Mouse (Mus musculus) skeletal muscle tissue, postnatal 0 days (tissue): ENCODE measurements around the gene Zcchc10. TPM values are rescaled to one million over a fixed set of nuclear protein-coding genes. Genes with fewer than 3 reads are reported as not detected.

Experiments
- polyA plus RNA-seq: library from polyadenylated mRNA; unstranded; fragments of >200 nt; fragmentation: Nextera tagmentation; extraction: Ambion mirVana; gene quantifications from 2 replicates; pipeline ENCODE4 v1.2.1, GENCODE M21; 2015

Zcchc10 gene
- polyA plus RNA-seq: 17.5 and 18.7 TPM in 2 replicates

GRCm38 (mm10) chr11:53324512-53324968 is at the start of gene Zcchc10:
Zcchc10 (plus strand) TSS chr11:53324679.

GRCm38 (mm10) chr11:53300330-53301166 is 23.9 kb upstream of the Zcchc10 start, which contains the start of gene Hspa4:
Hspa4 (minus strand) TSS chr11:53300457.

GRCm38 (mm10) chr11:53350291-53351223 is 26.1 kb downstream of the Zcchc10 start, which contains the start of gene Aff4:
Aff4 (plus strand) TSS chr11:53350833.

Other genes starting within 250 kb of the Zcchc10 start
- 79.0 and 83.1 TPM in 2 replicates for gene Hspa4, start 24.2 kb upstream of the Zcchc10 start, polyA plus RNA-seq
- gene Aff4, start 26.2 kb downstream of the Zcchc10 start, polyA plus RNA-seq: 27.6 and 34.9 TPM in 2 replicates
- not detected in 2 replicates for gene Leap2, start 98.5 kb downstream of the Zcchc10 start, polyA plus RNA-seq
- 1,385 and 1,448 TPM in 2 replicates for gene Uqcrq, start 106.2 kb downstream of the Zcchc10 start, polyA plus RNA-seq
- gene Gdf9, start 106.3 kb downstream of the Zcchc10 start, polyA plus RNA-seq: 1.3 and 1.7 TPM in 2 replicates
- not detected in 2 replicates for gene Gm10447, start 132.4 kb downstream of the Zcchc10 start, polyA plus RNA-seq
- gene Shroom1, start 132.5 kb downstream of the Zcchc10 start, polyA plus RNA-seq: 0.14 and 0.26 TPM in 2 replicates
- gene Gm9837, start 145.8 kb downstream of the Zcchc10 start, polyA plus RNA-seq: not detected in 2 replicates
- not detected in 2 replicates for gene Gm9945, start 155.5 kb downstream of the Zcchc10 start, polyA plus RNA-seq
- 0.05 and 0.11 TPM in 2 replicates for gene Sowaha, start 155.6 kb downstream of the Zcchc10 start, polyA plus RNA-seq
- gene Sept8, start 194.6 kb downstream of the Zcchc10 start, polyA plus RNA-seq: 16.7 and 17.3 TPM in 2 replicates
- 21.0 and 24.0 TPM in 2 replicates for gene Kif3a, start 242.7 kb downstream of the Zcchc10 start, polyA plus RNA-seq